ENCODE assay signal across 23 mouse cellular contexts in genomic region chr15:92048031-92048430, GRCm38 (mm10). TPM values are rescaled to one million over a fixed set of nuclear protein-coding genes. Genes with fewer than 3 reads are reported as not detected.
DNase-seq lines count a peak whose midpoint lies in the region; ATAC-seq and TF ChIP-seq lines count a peak whose summit lies in the region.
"Had no signal": no experiment of that assay in that cellular context is flagged by ENCODE, and none has a peak within 500 bp of the region (broad histone marks: within the 10 kb centered on the region; RNA-seq: fewer than 3 reads in every experiment).

No protein-coding gene starts in this region.

- no peaks in the 10 kb centered on the region for H3K36me3 ChIP-seq in neural tube, embryonic 13.5 days
- H3K36me3 ChIP-seq in stomach, postnatal 0 days (ENCODE audit: control insufficient read depth, insufficient read depth, low read length) = no peaks in the 10 kb centered on the region
- H3K36me3 ChIP-seq: embryonic facial prominence, embryonic 15.5 days; forebrain, embryonic 10.5 days; heart, embryonic 15.5 days; hindbrain, embryonic 13.5 days had no signal

- no peaks in the 10 kb centered on the region for H3K9me3 ChIP-seq in neural tube, embryonic 13.5 days
- H3K9me3 ChIP-seq in stomach, postnatal 0 days (ENCODE audit: control insufficient read depth, low read length) = no peaks in the 10 kb centered on the region
- H3K9me3 ChIP-seq: embryonic facial prominence, embryonic 15.5 days; forebrain, embryonic 10.5 days; heart, embryonic 15.5 days; hindbrain, embryonic 13.5 days had no signal

- H3K9ac ChIP-seq in neural tube, embryonic 13.5 days = no peak overlapping the region
- H3K9ac ChIP-seq in stomach, postnatal 0 days (ENCODE audit: low read length) = no peak overlapping the region
- H3K9ac ChIP-seq: embryonic facial prominence, embryonic 15.5 days; heart, embryonic 15.5 days; hindbrain, embryonic 13.5 days had no signal

- TF ChIP-seq CTCF in stomach, postnatal 0 days (IDR thresholded peaks at IDR 0.05; ENCODE audit: low read depth) = no peak

- DNase-seq in frontal cortex, adult 2 months (ENCODE audit: extremely low spot score in 1 of 2, low spot score in 1 of 2) = peak; percentile 30 to 52
- no peak for DNase-seq in frontal cortex, postnatal 14 days (ENCODE audit: low spot score in 2 of 2)
- DNase-seq in neural tube, embryonic 10.5 days (ENCODE audit: extremely low spot score, low spot score) = no peak
- peak; percentile 5 for DNase-seq in ZHBTc4 (ENCODE audit: low read depth, low spot score)
- peak; percentile 59 for DNase-seq in telencephalon, adult 2 months (ENCODE audit: low read depth, low spot score)
- DNase-seq in stomach, postnatal 0 days (ENCODE audit: low spot score) = no peak
- DNase-seq: adrenal gland, postnatal 14 days; cerebellum, adult 2 months; embryo, embryonic 11 days; gastrocnemius, postnatal 14 days; heart, adult 2 months; heart, postnatal 14 days had no signal

- TF ChIP-seq EP300 in stomach, postnatal 0 days (optimal IDR thresholded peaks at IDR 0.05) = no peak

- H3K4me1 ChIP-seq in neural tube, embryonic 13.5 days (replicated peaks) = peaks cover 16% of the 10 kb centered on the region
- no peaks in the 10 kb centered on the region for H3K4me1 ChIP-seq in stomach, postnatal 0 days (replicated peaks; ENCODE audit: control insufficient read depth, insufficient read depth)

- H3K4me3 ChIP-seq in neural tube, embryonic 13.5 days = no peak overlapping the region
- no peak overlapping the region for H3K4me3 ChIP-seq in stomach, postnatal 0 days (ENCODE audit: low read depth, low read length)
- H3K4me3 ChIP-seq: embryonic facial prominence, embryonic 15.5 days; erythroblast, embryonic 14.5 days; forebrain, embryonic 10.5 days; heart, adult 2 months; heart, embryonic 15.5 days; hindbrain, embryonic 13.5 days had no signal

- WGBS in neural tube, embryonic 13.5 days = 76% methylated on average over 4 of the region's 4 CpGs
- 69% methylated on average over 4 of the region's 4 CpGs for WGBS in stomach, postnatal 0 days

- ATAC-seq in neural tube, embryonic 13.5 days (ENCODE audit: low read depth) = no peak
- ATAC-seq in stomach, postnatal 0 days (ENCODE audit: low FRiP score, low TSS enrichment) = no peak
- ATAC-seq: activated CD4-positive, CD25-positive, alpha-beta regulatory T cell, adult 4 months; forebrain, embryonic 14.5 days; hindbrain, postnatal 0 days had no signal

- 0 out of 2 replicates have a peak overlapping the region, but pooled peaks have one; percentile 13 for H3K27ac ChIP-seq in neural tube, embryonic 13.5 days (replicated peaks)
- H3K27ac ChIP-seq in stomach, postnatal 0 days (replicated peaks) = no peak overlapping the region
- H3K27ac ChIP-seq: embryonic facial prominence, embryonic 15.5 days; forebrain, embryonic 10.5 days; heart, adult 2 months; heart, embryonic 15.5 days; hindbrain, embryonic 13.5 days; hindbrain, postnatal 0 days had no signal

- no peak overlapping the region for H3K4me2 ChIP-seq in neural tube, embryonic 13.5 days
- H3K4me2 ChIP-seq in stomach, postnatal 0 days (replicated peaks; ENCODE audit: low read depth) = no peak overlapping the region
- H3K4me2 ChIP-seq: embryonic facial prominence, embryonic 15.5 days; heart, embryonic 11.5 days; heart, embryonic 15.5 days; hindbrain, embryonic 13.5 days had no signal

- no peaks in the 10 kb centered on the region for H3K27me3 ChIP-seq in neural tube, embryonic 13.5 days
- H3K27me3 ChIP-seq in stomach, postnatal 0 days (ENCODE audit: control insufficient read depth, insufficient read depth, low read length) = no peaks in the 10 kb centered on the region
- H3K27me3 ChIP-seq: hindbrain, embryonic 13.5 days had no signal

RNA-seq across cellular contexts. Expression of gene Cntn1, which starts 2.9 kb away (rescaled TPM):
- polyA plus RNA-seq in frontal cortex, adult 2 months (2012; rRNA removed) = 124 and 136 TPM in 2 replicates
- polyA plus RNA-seq in neural tube, embryonic 13.5 days (2015; fragmentation: Nextera tagmentation; extraction: Ambion mirVana) = 30.7 and 31.0 TPM in 2 replicates
- polyA plus RNA-seq in stomach, postnatal 0 days (2015; fragmentation: Nextera tagmentation; extraction: Ambion mirVana) = 1.4 and 1.7 TPM in 2 replicates
- polyA plus RNA-seq: C2C12; erythroblast, embryonic 14.5 days had no signal

Comparison
In these comparisons a context has a peak if more than half of its experiments do, and no peak if none do; other contexts are left out.
1. DNase-seq: peak in frontal cortex, adult 2 months (2 of 2), ZHBTc4 (single experiment) and telencephalon, adult 2 months (single experiment); none in frontal cortex, postnatal 14 days (0 of 2), neural tube, embryonic 10.5 days (single experiment) and stomach, postnatal 0 days (single experiment).
2. RNA of gene Cntn1, which starts 2.9 kb away (polyA plus RNA-seq): 124 to 136 TPM in frontal cortex, adult 2 months and 30.7 to 31.0 TPM in neural tube, embryonic 13.5 days; 1.4 to 1.7 TPM in stomach, postnatal 0 days; every median in the first group is over 10 times any median in the second.